Mouse (Mus musculus): ENCODE results near the gene Taldo1.
A peak's percentile ranks its signal among the peaks of the same experiment; 100 is the strongest.
"Not testable (repeated sequence)": the region's sequence is repeated elsewhere in the genome, so short reads cannot be mapped to it uniquely, and the experiment has no call there.

The Taldo1 gene

GRCm38 (mm10) chr7:141388487-141389109 is 3.4 kb upstream of the Taldo1 start:
- no peak for DNase-seq

- no peak for DNase-seq
Measured at GRCm38 (mm10) chr7:141390326-141391259, 1.4 kb upstream of the Taldo1 start.

GRCm38 (mm10) chr7:141392552-141393222 is 688 bp downstream of the Taldo1 start:
- no peak for DNase-seq

- no peak for DNase-seq
Measured at GRCm38 (mm10) chr7:141394158-141394557, 2.2 kb downstream of the Taldo1 start.

- DNase-seq, result peak; percentile 75
Measured at GRCm38 (mm10) chr7:141394771-141395170, 2.8 kb downstream of the Taldo1 start.

- DNase-seq, result no peak
Measured at GRCm38 (mm10) chr7:141395348-141395747, 3.3 kb downstream of the Taldo1 start.

- DNase-seq, result peak; percentile 66
Measured at GRCm38 (mm10) chr7:141403305-141403704, 11.3 kb downstream of the Taldo1 start.

- no peak for DNase-seq
Measured at GRCm38 (mm10) chr7:141405466-141405865, 13.5 kb downstream of the Taldo1 start.

GRCm38 (mm10) chr7:141407670-141408069 is 15.7 kb downstream of the Taldo1 start:
- not testable (repeated sequence) for DNase-seq

GRCm38 (mm10) chr7:141408833-141409232 is 16.8 kb downstream of the Taldo1 start:
- peak; percentile 91 for DNase-seq

GRCm38 (mm10) chr7:141410631-141411030 is 18.6 kb downstream of the Taldo1 start:
- no peak for DNase-seq

GRCm38 (mm10) chr7:141411667-141412066 is 19.7 kb downstream of the Taldo1 start:
- DNase-seq, result no peak

GRCm38 (mm10) chr7:141413331-141413730 is 21.3 kb downstream of the Taldo1 start:
- DNase-seq, result peak; percentile 35

- DNase-seq, result peak; percentile 99
Measured at GRCm38 (mm10) chr7:141413809-141414584, 22.0 kb downstream of the Taldo1 start, which contains the start of gene Gatd1. Gatd1 (minus strand) TSS chr7:141414136.

- DNase-seq, result no peak
Measured at GRCm38 (mm10) chr7:141416144-141416841, 24.3 kb downstream of the Taldo1 start.

- DNase-seq, result no peak
Measured at GRCm38 (mm10) chr7:141417731-141418681, 26.0 kb downstream of the Taldo1 start.

GRCm38 (mm10) chr7:141418970-141419369 is 27.0 kb downstream of the Taldo1 start:
- no peak for DNase-seq

GRCm38 (mm10) chr7:141420030-141420702 is 28.2 kb downstream of the Taldo1 start:
- no peak for DNase-seq

GRCm38 (mm10) chr7:141423811-141424210 is 31.8 kb downstream of the Taldo1 start:
- DNase-seq, result no peak

Measured in embryo, embryonic 11 days (tissue).